Mouse (Mus musculus): ENCODE data around the gene Rfx8. TPM values are rescaled to one million over a fixed set of nuclear protein-coding genes. Genes with fewer than 3 reads are reported as not detected.
A peak's percentile ranks its signal among the peaks of the same experiment; 100 is the strongest.

Rfx8 gene
- polyA plus RNA-seq, 1 experiment: 0.31 TPM

DNA sequence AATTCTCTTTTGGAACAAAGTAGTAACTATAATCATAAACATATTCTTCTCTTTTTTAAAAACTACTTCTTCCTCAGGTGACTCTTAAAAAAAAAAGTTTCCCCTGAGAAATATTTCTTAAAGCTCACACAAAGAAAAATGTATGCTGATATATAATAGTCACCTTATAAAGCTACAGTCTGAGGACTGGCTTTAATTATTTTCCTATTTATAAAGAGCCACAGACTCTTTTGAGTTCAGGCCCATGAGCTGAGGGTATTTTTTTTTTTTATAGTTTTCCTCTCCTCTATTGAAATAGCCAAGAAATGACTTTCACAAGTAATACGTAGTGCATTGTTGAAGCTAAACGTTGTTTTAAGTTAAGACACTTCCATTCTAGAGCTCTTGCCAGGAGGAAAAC, 611 bp downstream of the Rfx8 start:
- Histone ChIP-seq H3K4me1 (ENCODE audit: control insufficient read depth, insufficient read depth, low read length) (peaks cover 2% of the 10 kb centered on the region; the same call in 1 of the 2 replicates), H3K27ac (ENCODE audit: insufficient read depth, low read length) (no peak overlapping the region), H3K4me3 (ENCODE audit: insufficient read depth, low read length) (peak overlapping the region; percentile 37; the same call in 1 of the 2 replicates)
- TF ChIP-seq POLR2A (IDR thresholded peaks at IDR 0.05; ENCODE audit: extremely low read depth, insufficient read depth, low read length) (no peak), CTCF (IDR thresholded peaks at IDR 0.05; ENCODE audit: extremely low read depth, insufficient read depth, low read length) (no peak)

DNA sequence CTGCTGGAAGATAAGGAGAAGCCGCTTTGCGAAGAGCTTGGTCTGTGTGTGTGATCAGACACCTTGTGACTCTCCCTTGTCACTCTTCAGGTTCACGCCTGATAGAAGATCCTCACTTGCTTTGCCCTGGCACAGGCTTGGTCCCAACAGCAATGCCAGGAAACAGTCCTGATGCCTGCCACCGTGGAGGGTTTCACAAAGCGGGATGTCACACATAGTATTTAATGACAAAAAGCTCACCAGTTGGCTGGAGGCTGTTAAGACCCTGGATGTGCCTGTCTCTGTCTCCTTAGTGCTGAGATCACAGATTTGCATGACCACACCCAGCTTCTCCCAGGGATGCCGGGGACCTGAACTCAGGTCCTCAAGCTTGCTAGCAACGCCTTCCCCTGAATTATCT, 5.2 kb downstream of the Rfx8 start:
- no peak overlapping the region for H3K27ac ChIP-seq (ENCODE audit: insufficient read depth, low read length)
- H3K4me3 ChIP-seq (ENCODE audit: insufficient read depth, low read length): no peak overlapping the region
- TF ChIP-seq POLR2A (IDR thresholded peaks at IDR 0.05; ENCODE audit: extremely low read depth, insufficient read depth, low read length): no peak
- no peak for TF ChIP-seq CTCF (IDR thresholded peaks at IDR 0.05; ENCODE audit: extremely low read depth, insufficient read depth, low read length)
- H3K4me1 ChIP-seq (ENCODE audit: control insufficient read depth, insufficient read depth, low read length): peaks cover 1% of the 10 kb centered on the region; the same call in 1 of the 2 replicates

DNA sequence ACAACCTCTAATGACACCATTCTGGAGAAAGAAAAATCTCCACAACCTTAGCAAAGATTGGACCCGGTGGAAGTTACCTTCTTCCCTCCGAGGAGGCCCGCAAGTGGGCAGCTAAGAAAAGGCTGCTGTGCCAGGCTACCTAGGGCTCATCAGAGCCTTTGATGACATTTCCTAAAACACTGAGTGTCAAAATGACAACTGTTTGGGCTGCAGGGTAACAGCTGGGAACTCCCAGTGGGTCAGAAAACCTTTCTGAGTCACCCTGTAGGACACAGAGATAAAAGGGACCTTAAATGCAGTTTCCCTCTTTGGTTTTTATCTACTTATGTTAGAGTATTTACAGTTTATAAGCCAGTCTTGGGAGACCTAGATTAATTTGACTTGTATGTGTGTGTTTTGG, 6.1 kb downstream of the Rfx8 start:
- Histone ChIP-seq H3K4me3 (ENCODE audit: insufficient read depth, low read length) (no peak overlapping the region), H3K27ac (ENCODE audit: insufficient read depth, low read length) (no peak overlapping the region), H3K4me1 (ENCODE audit: control insufficient read depth, insufficient read depth, low read length) (peaks cover 1% of the 10 kb centered on the region; the same call in 1 of the 2 replicates)
- TF ChIP-seq POLR2A (IDR thresholded peaks at IDR 0.05; ENCODE audit: extremely low read depth, insufficient read depth, low read length) (no peak), CTCF (IDR thresholded peaks at IDR 0.05; ENCODE audit: extremely low read depth, insufficient read depth, low read length) (no peak)

DNA sequence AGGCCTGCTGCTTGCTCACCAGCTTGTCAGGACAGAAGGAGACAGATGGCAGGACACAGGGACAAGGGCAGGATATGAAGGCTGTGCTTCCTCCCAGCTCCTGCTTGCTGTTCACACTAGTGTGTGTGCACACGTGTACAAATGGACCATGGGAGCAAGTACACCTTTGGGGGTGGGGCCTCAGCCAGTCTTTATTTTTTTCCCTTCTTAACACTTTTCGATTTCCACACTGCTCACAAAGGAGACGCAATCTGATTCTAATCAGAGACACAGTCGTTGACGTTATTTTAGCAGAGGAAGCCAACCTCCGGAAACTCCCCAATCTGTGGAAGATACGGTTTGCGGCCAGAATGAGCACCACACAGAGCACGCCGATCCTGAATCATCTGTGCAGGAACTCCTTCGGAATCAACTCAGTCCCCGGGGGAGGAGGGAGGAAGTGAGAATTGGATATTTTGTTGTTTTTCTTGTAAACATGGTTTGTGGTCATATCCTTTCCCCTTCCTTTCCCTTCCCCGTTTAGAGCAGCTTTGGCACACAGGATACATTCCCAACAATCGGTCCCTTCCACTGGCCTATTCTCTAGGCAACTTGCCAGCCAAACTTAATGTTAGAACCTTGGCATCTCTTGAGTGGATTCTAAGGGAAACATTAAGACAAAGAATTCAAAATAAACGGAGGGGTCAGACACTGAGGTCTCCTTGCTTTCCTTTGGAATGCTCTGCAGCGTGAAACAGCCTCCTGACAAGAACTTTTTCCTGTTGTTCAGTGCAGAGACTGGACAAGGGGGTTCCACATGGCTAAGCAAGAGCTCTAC, 6.7 kb downstream of the Rfx8 start:
- H3K27ac ChIP-seq (ENCODE audit: insufficient read depth, low read length): no peak overlapping the region

DNA sequence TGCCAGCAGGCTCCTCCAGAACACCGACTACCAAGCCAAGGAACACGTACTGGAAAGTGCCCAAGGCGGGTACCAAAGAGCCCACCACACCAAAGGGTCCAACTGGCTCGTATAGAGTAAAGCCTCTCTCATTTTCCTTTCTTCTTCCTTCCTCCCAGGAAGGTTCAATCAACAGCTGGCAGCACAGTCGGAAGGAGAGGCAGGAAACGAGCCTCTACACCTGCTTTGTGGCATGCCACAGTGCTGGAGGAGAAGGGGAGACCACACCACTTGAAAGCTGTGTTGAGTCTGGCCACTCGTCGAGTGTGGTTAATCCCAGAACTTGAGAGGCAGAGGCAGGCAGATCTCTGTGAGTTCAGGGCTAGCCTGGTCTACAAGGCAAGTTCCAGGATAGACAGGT, 7.5 kb downstream of the Rfx8 start:
- TF ChIP-seq CTCF (IDR thresholded peaks at IDR 0.05; ENCODE audit: extremely low read depth, insufficient read depth, low read length) (no peak), POLR2A (IDR thresholded peaks at IDR 0.05; ENCODE audit: extremely low read depth, insufficient read depth, low read length) (no peak)
- Histone ChIP-seq H3K4me3 (ENCODE audit: insufficient read depth, low read length) (no peak overlapping the region), H3K27ac (ENCODE audit: insufficient read depth, low read length) (no peak overlapping the region), H3K4me1 (ENCODE audit: control insufficient read depth, insufficient read depth, low read length) (peaks cover 1% of the 10 kb centered on the region; the same call in 1 of the 2 replicates)

More for the DNA sequence above, 6.7 kb downstream of the Rfx8 start:
- no peak overlapping the region for H3K4me3 ChIP-seq (ENCODE audit: insufficient read depth, low read length)
- TF ChIP-seq POLR2A (IDR thresholded peaks at IDR 0.05; ENCODE audit: extremely low read depth, insufficient read depth, low read length) (no peak), CTCF (IDR thresholded peaks at IDR 0.05; ENCODE audit: extremely low read depth, insufficient read depth, low read length) (no peak)
- H3K4me1 ChIP-seq (ENCODE audit: control insufficient read depth, insufficient read depth, low read length): peaks cover 1% of the 10 kb centered on the region; the same call in 1 of the 2 replicates

DNA sequence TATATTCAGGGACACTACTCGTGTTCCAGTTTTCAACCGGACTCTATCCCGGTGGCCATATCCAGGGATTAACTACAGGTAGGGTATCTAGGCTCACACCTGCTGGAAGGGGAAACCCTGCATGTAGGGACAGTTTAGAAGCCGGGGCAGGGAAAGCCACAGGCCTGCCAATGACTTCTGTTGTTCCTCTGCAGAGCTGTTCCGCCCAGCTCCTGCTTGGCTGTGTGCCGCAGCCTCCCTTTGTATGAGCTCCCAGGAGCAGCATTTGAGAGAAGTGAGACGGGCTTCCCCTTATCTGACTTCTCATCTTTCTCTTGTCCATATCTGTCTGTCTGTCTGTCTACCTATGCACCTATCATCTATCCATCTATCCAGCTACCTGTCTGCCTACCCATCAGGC, 8.5 kb downstream of the Rfx8 start:
- TF ChIP-seq POLR2A (IDR thresholded peaks at IDR 0.05; ENCODE audit: extremely low read depth, insufficient read depth, low read length) (no peak), CTCF (IDR thresholded peaks at IDR 0.05; ENCODE audit: extremely low read depth, insufficient read depth, low read length) (no peak)
- Histone ChIP-seq H3K4me3 (ENCODE audit: insufficient read depth, low read length) (no peak overlapping the region), H3K4me1 (ENCODE audit: control insufficient read depth, insufficient read depth, low read length) (peaks cover 1% of the 10 kb centered on the region; the same call in 1 of the 2 replicates), H3K27ac (ENCODE audit: insufficient read depth, low read length) (no peak overlapping the region)

DNA sequence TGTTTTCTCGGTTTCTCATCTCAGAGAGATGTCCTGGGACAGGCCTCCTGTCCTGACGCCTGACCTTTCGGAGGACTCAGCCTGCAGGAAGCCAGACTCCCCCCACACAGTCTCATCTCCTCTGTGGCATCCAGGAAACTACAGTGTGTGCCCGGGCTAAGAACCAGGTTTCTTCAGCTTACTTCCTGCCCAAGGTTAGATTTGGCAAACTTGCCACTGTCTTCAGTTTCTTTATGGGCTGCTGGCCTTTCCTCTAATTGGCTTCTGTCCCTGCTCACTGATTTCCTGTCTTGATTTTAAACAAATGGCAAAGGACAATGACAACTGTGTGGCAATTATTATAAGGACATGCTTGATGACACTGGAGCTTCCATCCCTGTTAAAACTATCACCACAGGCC, 10.2 kb downstream of the Rfx8 start:
- H3K4me1 ChIP-seq (ENCODE audit: control insufficient read depth, insufficient read depth, low read length): peaks cover 1% of the 10 kb centered on the region; the same call in 1 of the 2 replicates
- H3K27ac ChIP-seq (ENCODE audit: insufficient read depth, low read length): no peak overlapping the region
- TF ChIP-seq CTCF (IDR thresholded peaks at IDR 0.05; ENCODE audit: extremely low read depth, insufficient read depth, low read length) (no peak), POLR2A (IDR thresholded peaks at IDR 0.05; ENCODE audit: extremely low read depth, insufficient read depth, low read length) (no peak)

DNA sequence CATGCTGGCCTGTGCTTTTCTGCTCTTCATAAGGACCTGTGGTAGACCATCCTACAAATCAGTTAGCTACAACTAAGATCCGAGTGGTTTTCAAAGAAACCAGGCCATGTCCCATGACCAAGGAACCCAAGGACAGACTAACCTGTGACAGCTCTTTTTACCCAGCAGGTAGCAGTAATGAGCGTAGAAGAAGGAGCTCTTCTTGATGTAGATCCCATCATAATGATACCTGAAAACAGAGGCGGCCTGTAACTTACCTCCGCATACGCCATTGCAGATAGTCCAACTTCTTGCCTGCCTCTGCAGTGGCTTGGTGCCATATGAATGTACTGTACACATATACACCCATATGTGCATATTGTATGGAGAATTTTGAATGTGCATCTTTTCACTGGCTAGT, 10.8 kb downstream of the Rfx8 start:
- TF ChIP-seq CTCF (IDR thresholded peaks at IDR 0.05; ENCODE audit: extremely low read depth, insufficient read depth, low read length) (no peak), POLR2A (IDR thresholded peaks at IDR 0.05; ENCODE audit: extremely low read depth, insufficient read depth, low read length) (no peak)
- Histone ChIP-seq H3K4me1 (ENCODE audit: control insufficient read depth, insufficient read depth, low read length) (peaks cover 1% of the 10 kb centered on the region; the same call in 1 of the 2 replicates), H3K27ac (ENCODE audit: insufficient read depth, low read length) (no peak overlapping the region), H3K4me3 (ENCODE audit: insufficient read depth, low read length) (no peak overlapping the region)

More for the DNA sequence above, 10.2 kb downstream of the Rfx8 start:
- H3K4me3 ChIP-seq (ENCODE audit: insufficient read depth, low read length): no peak overlapping the region

DNA sequence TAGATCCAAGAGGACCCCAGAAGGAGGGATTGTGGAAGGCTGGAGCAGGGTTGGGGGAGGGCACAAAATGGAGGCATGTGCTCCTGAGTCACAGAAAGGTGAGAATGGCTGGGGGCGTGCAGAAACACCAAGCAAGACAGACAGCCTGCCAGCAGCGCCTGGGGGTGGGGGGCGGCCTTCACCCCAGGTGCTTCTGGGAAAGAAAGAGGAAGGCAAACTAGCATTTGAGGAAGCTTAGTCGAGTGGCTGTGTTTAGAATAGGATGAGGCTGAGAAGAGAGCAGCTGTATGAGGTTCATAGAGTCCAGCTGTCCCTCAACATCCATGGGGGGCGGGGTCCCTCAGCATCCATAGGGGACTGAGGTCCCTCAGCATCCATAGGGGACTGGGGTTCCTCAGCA, 12.0 kb downstream of the Rfx8 start:
- H3K27ac ChIP-seq (ENCODE audit: insufficient read depth, low read length): no peak overlapping the region
- H3K4me1 ChIP-seq (ENCODE audit: control insufficient read depth, insufficient read depth, low read length): peaks cover 1% of the 10 kb centered on the region; the same call in 1 of the 2 replicates
- H3K4me3 ChIP-seq (ENCODE audit: insufficient read depth, low read length): no peak overlapping the region
- TF ChIP-seq POLR2A (IDR thresholded peaks at IDR 0.05; ENCODE audit: extremely low read depth, insufficient read depth, low read length): no peak
